Mouse (Mus musculus): ENCODE results near the gene Gtf3c4.
A peak's percentile ranks its signal among the peaks of the same experiment; 100 is the strongest.

Gene Gtf3c4

DNA sequence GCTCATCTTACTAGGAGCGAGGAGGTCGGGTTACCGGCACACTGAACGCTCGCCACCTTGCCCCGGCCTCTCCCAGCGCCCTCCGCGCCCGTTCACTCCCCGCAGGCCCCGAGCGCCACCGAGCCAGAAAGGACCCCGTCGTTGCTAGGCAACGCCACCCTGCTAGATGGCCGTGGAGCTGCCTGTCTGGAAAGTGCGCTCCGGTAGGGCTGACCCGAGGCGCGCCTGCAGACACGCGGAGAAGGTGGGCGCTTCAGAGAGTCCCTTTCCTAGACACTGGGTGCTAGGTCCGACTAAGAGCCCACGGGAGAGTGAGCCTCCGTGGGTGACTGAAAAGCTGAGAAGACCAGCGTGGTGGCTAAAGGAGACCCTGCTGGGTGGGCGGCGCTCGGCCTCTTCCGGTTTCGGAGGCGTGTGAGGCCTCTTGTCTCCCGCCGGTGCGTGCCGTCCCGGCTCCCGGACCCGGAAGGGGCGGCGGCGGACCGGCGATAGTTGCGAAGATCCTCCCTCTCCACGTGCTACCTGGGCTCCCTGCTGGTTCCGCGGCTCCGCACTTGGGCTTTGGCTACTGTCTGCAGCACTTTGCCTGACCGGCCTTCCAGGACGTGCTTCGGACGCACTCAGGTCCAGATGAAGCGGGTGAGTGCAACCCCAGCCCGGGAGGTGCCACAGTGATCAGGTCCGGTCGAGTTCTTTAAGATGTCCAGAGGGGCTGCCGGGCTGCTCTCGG is at the start of gene Gtf3c4, which contains the start of gene Ddx31:
TSS of gene Gtf3c4 (minus strand) at position 139 of the 730 bp plus-strand sequence.
TSS of gene Ddx31 (plus strand) at position 185 of the 730 bp plus-strand sequence.
- DNase-seq (ENCODE audit: low spot score in 2 of 2) = peak; percentile 87 to 93

DNA sequence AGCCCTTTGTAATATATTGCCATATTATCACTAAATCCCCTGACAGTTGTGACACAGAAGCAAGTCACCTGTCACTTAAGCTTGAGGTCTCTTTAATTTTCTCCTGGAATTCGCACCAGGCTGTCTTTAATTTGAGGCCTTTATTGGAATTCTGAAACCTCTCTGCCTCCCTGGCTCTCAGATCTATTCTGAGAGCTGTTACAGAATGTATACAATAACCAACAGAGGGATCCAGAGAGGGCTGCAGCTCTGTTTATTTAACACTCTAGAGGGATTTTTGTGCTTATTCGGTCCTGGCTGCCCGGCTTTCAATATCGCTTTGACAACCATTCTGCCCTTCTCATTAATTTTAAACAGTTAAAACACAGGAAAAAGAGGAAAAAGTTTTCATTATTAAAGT is 44.8 kb upstream of the Gtf3c4 start:
- no peak for DNase-seq (ENCODE audit: low spot score in 2 of 2)

DNA sequence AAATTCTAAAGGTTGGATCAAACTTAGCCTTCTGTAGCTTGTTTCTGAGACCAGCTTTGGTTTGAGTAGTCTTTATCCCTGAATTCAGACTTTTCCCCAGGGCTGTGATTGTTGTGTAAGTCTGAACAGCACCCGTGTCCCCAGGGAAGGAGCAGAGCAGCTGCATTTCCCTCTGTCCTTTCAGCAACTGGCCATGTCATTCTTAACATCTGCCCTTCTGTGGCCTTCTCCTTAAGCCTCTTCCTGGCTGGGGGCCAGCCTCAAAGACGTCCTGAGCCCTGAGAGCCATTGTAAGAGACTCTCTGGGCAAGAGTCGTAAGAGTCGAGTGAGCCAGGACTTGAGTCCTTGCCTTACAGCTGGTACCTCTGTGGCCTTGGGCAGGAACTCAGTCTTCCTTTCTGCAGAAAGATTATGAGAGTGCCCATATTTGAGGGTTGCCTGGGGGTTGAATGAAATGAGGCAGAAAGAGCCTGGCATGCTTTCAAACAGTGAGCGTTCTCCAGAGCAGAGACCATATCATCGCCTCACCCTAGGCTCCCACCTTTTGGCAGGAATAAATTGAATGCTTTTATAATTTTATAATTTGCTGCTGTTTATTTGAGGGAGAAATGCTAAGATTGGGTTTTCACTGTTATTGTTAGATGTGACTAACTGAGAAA is 42.8 kb upstream of the Gtf3c4 start:
- DNase-seq (ENCODE audit: low spot score in 2 of 2) = no peak

DNA sequence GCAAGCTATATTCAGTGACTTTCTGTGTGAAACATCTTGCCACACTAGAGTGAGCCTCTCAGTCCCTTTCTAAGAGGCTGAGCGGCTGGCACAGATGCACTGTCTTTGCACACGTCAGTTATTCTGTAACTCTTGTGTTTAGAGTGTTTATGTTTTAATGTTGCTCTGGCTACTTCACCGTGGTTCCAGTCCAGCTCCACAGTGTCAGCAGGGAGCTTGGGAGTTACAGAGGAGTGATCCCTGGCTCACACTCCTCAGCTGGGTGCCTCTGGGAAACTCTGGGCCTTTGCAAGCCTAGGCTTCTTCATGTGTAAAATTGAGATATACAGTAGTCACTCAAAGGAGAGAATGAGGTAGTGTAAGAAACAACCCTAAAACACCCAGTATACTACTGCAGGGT is 41.9 kb upstream of the Gtf3c4 start:
- no peak for DNase-seq (ENCODE audit: low spot score in 2 of 2)

DNA sequence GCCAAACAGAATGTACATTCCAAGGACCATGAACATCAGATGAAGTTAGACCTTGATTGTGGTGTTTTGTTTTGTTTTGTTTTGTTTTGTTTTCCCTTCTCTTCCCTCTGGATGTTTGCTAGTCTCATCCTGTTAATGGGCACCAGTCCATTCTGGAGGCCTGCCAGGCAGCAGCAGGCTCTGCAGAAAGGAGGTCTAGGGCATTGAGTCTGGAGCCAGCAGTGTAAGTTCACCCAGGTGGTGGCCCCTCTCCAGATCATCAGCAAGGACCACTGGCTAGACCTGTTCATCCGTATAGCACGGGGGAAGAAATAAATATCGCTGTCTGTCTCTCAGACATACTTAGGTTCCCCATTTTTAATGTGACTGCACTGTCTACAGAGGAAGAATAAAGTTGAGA is 41.1 kb upstream of the Gtf3c4 start:
- no peak for DNase-seq (ENCODE audit: low spot score in 2 of 2)

DNA sequence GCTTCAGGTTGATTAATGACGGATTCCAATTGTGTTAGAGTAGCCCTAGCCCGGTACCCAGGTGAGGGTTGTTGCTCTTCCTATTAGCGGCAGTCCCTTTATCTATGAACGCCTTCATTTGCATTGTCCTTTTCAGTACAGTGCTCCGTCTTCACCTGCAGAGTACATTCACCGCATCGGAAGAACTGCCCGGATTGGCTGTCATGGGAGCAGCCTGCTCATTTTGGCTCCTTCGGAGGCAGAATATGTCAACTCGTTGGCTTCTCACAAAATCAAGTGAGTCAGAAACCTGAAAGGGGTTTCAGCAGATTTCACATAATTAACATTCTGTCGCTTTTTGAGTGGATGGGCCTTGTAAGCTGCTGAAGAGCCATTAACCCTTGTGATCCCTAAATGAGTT is 35.4 kb upstream of the Gtf3c4 start:
- DNase-seq (ENCODE audit: low spot score in 2 of 2) = no peak

DNA sequence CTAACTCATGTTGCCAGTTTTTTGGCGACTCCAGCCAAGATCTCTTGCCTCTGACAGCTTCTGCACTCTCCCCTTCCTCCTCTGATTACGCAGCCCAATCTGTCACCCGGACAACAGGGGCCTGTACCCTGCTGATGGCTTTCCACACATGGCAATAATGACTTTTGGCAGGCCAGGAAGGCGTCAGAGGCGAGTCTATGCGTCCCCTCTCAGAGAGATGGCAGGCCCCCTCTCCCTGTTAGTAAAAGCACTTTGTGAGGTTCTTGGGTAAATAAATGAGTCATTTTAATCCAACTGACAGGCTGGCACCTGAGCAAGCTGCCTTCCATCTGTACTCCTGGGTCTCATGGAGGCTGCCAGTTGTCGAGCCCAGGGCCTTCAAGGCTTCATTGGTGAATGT is 27.3 kb upstream of the Gtf3c4 start:
- DNase-seq (ENCODE audit: low spot score in 2 of 2) = no peak

DNA sequence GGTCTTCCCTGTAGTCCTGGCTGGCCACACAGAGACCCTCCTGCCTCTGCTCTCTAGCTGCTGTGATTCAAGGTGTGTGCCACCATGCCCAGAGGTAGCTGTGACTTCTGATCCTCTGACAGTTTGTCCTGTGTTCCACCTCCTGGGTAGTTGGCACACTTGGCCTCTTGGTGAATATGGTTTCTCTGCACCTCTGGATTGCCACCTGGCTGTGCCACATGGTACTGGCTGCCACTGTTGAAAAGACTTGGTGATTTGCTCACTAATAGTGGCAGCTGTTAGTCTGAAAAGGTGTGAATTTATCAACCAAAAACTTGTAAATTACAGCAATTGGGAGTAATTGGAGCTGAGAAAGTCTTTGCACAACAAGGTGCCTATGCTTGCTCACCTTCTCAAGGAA is 23.7 kb upstream of the Gtf3c4 start:
- no peak for DNase-seq (ENCODE audit: low spot score in 2 of 2)

DNA sequence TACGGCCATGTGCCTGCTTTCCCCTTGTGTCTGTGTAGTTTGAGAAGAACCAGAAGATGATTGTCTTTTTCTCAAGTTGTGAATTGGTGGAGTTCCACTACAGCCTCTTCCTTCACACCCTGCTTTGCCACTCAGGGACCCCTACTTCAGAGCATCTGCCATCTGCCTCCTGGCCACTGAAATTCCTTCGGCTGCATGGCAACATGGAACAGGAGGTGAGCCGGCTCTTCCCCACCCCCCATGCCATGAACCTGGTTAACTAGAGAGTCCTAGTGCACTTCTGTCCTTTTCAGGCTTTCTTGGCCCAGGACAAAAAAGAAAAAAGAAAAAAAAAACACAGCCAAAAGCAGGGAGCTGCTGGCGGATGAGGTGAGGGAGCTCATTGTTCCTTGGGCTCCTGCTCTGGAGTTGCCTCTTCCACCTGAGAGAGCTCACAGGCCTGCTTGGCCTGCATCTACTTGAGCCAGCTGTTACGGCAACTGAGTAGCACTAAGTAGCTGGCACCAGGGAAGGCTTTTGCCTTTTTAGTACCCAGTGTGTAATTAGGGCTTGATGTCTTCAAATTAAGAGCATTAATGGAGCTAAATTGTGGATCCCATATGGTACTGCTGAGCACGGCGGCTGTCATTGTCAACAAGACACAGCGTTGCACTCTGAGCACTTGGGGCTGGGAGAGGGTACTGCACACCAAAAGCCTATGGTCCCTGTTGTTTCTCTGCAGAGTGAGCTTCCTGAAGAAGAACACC is 20.7 kb upstream of the Gtf3c4 start:
- DNase-seq (ENCODE audit: low spot score in 2 of 2) = no peak

DNA sequence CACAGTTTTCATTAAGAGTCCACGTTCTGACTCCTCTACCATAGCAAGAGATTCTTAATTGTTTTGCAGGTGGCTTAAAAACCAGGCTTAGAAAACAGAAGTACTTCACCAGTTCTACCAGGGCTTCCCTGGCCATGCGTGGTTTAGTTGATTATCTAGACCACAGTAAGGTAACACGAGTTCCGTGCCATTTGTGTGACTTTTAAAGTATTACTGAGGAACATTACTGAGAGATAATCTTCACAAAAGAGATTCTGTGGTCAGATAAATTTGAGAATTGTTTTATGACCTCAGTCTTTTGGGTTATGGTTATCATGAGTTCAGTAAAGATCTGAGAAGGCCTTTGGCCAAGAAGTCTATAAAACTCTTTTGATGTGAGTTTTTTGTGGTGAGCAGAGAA is 19.1 kb upstream of the Gtf3c4 start:
- no peak for DNase-seq (ENCODE audit: low spot score in 2 of 2)

DNA sequence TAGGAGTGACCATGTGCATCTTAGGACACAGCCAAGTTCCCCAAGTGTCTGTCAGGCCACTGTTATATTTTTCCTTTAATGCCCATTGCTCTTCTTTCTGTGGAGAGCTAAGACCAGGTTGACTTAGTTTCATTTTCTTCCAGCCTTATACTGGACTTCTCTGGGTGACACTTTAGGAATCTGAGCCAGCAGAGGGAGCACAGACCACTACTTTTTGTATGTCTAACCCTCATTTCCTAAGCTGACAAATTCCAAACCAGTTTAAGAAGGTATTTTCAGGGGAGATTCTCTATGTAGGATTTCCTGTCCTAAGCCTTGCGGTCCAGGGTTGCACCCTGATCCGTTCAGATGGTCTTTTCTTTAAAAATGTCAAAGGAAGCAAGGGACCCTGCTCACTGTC is 15.6 kb upstream of the Gtf3c4 start:
- no peak for DNase-seq (ENCODE audit: low spot score in 2 of 2)

DNA sequence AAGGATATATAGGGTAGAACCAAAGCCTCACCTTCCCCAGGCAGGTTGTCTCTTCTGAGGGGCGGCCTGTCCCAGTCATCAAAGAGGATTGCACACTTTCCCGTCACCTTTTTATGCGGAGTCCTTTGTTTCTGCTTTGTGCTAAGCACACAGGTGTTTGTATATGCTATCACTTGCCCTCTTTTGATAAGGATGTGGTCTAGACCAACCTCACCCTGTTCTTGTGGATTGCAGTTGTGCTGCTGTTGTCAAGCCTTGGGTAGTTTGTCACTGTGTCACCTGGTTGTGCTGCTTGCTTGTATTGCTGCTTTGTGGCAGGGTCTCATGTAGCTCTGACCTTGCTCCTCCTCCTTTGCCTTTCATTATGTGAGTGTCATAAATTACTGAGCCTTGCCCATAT is 12.4 kb upstream of the Gtf3c4 start:
- no peak for DNase-seq (ENCODE audit: low spot score in 2 of 2)

DNA sequence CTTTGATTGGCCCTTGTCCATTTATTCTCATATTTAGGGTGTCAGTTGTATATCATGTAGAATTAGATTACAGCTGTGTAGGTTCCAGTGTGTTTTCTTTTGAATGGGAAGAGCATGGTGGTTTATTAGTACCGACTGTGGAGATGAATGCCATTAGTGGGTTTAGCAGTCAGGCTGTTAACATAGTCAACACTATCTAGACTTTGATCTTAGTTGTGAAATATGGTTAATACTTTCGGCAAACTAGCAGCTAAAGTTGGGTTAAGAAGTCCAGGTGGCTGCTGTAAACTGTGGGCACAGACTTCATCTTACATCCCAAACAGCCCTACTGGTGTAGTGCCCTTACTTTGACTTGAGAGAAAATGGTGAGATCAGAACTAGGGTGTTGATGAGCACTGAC is 8.7 kb upstream of the Gtf3c4 start:
- no peak for DNase-seq (ENCODE audit: low spot score in 2 of 2)

DNA sequence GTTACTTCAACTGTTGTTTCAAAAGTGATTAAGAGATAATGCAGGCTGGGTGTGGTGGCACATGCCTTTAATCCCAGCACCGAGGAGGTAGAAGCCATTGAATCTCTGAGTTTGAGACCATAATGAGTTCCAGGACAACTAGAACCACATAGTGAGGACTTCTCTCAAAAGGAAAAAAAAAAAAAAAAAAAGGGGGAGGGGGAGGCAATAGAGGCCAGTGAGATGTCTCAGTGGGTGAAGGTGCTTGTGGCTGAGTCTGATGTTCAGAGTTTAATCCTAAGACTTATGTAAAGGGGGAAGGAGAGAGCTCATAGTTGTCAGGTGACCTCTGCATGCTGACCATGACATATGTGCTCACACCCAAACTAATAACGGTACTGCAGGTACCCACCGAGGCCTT is 1.9 kb upstream of the Gtf3c4 start:
- no peak for DNase-seq (ENCODE audit: low spot score in 2 of 2)

DNA sequence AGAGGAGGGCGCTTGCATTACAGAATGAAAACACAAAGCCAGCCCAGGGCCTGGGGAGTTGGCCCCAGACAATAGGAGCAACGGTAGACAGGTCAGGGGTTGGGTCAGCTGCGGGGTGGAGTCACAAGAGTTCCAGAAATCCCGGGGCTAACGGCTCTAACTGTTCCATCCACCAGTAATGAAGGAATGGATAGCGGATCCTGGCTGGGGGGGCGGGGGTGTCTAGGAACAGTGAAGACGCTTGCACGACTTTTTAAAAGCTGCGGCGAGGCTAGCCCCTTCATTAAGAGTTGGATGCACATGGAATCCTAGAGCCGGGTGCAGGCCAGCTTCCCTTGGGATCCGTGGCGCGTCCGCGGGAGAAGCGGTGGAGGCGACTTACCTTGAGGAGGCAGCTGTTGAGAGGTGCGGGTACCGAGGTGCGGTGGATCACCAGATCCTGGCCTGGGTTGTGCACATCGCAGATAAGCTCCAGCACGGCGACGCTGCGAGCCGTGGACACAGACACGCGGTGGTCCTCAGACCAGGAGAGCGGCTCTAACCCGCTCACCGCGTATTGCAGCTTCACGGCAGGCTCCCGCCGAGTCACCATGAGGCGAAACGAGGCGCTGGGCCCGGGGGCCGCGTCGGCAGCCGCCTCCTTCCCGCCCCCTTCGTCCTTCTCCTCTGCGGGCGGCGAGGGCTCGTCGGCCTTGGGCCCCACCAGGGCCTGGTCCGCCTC is 499 bp downstream of the Gtf3c4 start:
- DNase-seq (ENCODE audit: low spot score in 2 of 2) = peak in 1 of 2 experiments; percentile 6

DNA sequence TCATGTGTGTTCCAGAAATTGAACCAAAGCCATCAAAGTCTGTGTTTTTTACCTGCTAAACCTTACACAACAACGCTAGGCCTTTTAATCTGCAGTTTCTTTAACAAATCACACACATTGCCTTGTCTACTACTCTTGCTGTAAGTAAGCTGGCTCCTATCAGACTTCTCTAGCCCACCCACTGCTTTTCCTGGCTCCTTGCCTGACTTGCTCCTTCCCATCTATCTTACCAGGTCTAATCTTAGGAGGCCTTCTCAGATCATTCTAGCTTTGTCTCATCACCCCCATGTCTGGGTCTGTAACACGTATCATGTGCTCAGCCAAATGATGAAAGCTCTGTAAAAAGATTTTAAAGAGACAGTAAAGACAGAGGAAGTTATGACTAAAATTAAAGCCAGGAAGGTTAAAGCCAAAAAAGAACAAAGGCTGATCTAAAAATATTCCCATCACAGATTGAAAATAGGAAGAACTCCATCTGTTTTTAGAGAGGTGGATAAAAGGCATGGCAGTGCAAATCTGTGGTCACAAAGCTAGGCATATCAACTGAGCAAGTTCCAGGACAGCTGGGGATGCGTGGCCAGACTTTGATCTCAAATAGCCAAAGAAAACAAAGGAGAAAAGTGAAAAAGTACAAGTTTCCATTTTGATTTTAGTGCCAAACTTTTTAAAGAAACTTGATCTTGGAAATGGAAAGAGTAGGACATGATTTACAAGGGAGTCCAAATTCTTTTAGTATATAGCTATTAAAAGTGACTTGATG is 3.8 kb downstream of the Gtf3c4 start:
- no peak for DNase-seq (ENCODE audit: low spot score in 2 of 2)

DNA sequence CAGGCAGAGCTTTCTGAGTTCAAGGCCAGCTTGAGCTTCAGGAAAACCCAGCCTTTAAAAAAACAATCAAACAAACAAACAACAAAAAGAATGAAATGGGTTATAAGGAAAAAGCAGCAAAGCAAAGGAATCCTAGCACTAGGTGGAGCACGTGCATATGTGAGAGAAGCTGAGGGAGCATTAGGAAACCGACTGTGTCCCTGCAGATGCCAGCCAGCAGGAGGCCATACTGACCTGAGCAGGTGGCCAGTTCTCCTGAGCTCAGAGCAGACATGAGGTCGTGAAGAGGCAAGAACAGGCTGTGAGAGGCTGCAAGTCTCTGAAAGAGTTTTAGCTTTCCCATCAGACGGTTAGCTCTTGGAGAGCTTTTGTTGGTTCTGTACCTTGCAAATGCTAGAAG is 10.9 kb downstream of the Gtf3c4 start:
- no peak for DNase-seq (ENCODE audit: low spot score in 2 of 2)

DNA sequence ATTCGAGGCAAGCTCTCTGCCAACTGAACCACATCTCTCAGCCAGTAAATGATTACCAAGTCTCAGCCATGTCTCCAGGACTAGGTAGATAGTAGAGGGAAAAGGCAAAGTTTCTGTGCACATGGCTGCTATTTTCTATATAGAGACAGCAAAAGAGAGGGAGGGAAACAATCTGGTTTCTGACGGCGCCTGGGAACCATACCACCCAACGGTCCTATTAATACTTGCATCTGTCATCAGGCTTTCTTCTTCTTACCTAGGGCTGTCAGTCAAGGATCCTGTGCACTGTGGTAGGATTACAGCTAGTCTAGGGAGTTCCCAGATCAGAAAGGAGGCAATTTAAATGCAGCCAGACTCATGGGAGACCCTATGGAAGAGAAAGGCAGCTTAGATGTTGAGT is 21.3 kb downstream of the Gtf3c4 start:
- DNase-seq (ENCODE audit: low spot score in 2 of 2) = no peak

DNA sequence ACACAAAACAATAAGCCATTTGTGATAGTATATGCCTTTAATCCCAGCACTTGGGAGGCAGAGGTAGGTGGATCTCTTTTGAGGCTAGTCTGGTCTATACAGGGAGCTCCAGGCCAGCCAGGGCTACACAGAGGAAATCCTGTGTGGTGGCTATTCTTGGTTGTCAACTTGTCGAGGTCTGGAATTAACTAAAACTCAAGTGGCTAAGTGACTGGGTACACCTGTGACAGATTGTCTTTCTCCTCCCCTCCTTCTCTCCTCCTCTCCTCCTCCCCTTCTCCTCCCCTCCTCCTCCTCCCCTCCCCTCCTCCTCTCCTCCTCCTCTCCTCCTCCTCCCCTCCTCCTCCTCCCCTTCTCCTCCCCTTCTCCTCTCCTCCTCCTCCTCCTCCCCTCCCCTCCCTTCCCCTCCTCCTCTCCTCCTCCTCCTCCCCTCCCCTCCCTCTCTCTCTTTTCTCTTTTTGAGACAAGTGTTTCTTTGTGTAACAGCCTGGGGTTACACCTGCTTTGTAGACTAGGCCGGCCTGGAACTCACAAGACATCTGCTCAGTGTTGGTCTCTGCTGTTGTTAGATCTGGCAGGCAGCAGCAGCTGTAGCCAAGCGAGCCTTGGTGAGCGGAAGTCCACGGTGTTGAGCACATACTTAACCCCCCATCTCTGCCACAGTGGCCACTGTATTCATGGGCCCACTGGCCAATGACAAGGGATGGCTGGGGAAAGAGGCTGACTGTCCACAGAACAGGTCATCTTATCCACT is 29.7 kb downstream of the Gtf3c4 start:
- no peak for DNase-seq (ENCODE audit: low spot score in 2 of 2)

DNA sequence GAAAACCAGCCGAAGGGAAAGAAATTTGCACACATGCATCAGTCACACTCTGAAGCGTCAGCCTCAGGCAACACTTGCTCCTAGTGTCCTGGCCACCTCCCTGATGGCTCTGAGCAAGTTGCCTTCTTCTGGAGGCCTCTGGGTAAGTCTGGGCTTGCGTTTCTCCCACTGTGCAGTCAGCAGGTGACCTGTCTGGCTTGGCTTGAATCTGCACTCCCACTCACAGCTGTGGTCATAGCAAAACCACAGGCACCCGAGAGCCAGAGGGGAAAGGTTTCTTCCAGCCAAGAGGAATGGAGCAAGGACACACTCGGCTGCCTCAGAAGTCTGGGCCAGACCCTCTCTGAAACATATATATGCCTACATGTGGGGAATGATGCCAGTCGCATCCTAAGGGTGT is 31.3 kb downstream of the Gtf3c4 start:
- no peak for DNase-seq (ENCODE audit: low spot score in 2 of 2)

DNA sequence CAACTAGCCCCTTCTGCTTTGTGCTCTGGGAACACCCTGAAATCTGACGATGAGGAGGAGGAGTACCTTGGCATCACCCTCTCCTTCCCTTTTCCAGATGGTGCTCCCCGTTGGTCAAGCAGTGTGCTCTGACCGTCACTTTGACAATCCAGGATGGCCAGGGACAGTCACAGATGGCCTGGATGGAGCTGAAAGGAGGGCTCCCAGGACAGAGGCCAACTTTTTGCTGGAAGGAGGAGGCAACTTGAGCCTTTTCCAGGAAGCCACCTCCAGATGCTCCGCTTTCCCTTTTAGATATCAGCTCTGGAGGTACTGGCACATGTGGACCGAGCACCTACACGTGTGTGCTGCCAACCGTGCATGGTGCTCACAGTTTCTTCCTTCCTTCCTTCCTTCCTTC is 36.8 kb downstream of the Gtf3c4 start:
- DNase-seq (ENCODE audit: low spot score in 2 of 2) = no peak
